Mouse (Mus musculus) layer of hippocampus, postnatal 36 days (tissue): ENCODE results near the gene Zfp316. TPM values are rescaled to one million over a fixed set of nuclear protein-coding genes. Genes with fewer than 3 reads are reported as not detected.

Source experiments
- DNase-seq, 2 experiments: peaks; one replicate each; pipeline ENCODE4 v3.0.0; 2022
- total RNA-seq, 2 experiments: library from RNA; stranded (reverse); gene quantifications; 2 replicates each; pipeline ENCODE4 v1.2.3; 2021

Zfp316 gene
- total RNA-seq, 2 experiments from 2014 or later = 21.4 to 22.3 TPM

DNA sequence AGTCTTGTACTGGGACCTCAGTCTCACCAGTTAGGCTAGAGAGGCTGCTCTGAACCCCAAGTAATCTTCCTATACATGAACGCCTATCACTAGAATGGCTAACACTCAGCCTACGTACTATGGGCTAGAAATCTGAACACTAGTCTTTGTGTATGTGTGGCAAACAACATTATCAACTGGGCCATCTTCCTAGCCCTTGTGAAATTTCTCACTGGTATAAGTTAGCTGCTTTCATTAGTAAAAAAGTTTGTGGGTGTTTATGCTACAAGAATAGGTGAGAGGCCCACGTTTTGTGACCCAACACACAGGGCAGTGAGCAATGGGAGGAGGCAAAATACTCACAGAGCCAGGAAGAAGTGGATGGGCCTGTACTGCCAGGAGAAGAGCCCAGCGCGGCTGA, 48.8 kb downstream of the Zfp316 start:
- DNase-seq = no peak

DNA sequence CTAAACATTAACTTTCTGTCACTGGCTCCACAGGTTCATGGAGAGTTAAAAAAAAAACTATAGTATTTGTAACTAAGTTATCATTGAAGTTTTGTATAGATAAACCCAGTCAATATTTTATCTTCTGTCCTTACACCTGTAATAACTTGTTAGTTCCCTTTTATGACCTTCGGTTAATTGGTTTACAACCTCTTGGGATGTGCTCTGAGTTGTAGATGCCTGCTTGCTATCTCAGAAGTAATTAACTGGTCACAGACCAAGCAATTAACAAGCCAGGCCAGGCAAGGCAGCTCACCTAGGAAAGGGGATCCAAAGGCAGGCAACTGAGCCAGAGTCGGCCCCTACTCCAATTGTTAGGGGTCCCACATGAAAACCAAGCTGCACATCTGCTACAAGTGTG, 56.0 kb downstream of the Zfp316 start:
- no peak for DNase-seq

DNA sequence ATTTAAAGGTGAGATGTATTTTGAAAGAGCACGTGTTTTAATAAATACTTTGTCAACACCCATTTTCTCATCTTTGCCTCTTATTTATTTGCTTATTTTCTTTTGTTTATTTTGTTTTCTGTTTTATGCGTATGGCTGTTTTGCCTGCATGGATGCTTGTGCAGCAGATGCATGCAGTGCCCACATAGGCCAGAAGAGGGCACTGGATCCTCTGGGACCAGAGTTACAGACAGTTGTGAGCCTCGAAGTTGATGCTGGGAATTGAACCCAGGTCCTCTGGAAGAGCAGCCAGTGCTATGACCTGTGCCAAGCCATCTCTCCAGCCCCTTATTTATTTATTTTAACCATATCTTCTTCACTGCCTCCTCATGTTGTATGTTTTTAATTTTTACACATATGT, 64.8 kb downstream of the Zfp316 start:
- DNase-seq = no peak

Other genes starting within 250 kb of the Zfp316 start
- 10 to 100 TPM; 49.3 to 51.1 TPM for gene Rnf216, start 157.0 kb downstream of the Zfp316 start, total RNA-seq
- under 1 TPM in 1 of 2 experiments, not detected in 1; 0.20 TPM for gene Olfr718-ps1, start 122.4 kb downstream of the Zfp316 start, total RNA-seq
- 10 to 100 TPM; 13.5 to 16.5 TPM for gene Rbak, start 89.2 kb downstream of the Zfp316 start, total RNA-seq
- not detected for gene Spdye4b, start 89.0 kb downstream of the Zfp316 start, total RNA-seq
- not detected for gene Spdye4a, start 43.1 kb downstream of the Zfp316 start, total RNA-seq
- 10 to 100 TPM; 33.0 to 35.7 TPM for gene Zfp12, start 34.9 kb downstream of the Zfp316 start, total RNA-seq
- 1 to 10 TPM; 4.7 to 4.8 TPM for gene Zfp853, start 23.6 kb upstream of the Zfp316 start, total RNA-seq
- gene E130309D02Rik, start 45.3 kb upstream of the Zfp316 start, total RNA-seq = 10 to 100 TPM; 25.1 to 26.1 TPM
- 10 to 100 TPM; 49.0 to 49.2 TPM for gene Zdhhc4, start 59.2 kb upstream of the Zfp316 start, total RNA-seq
- gene Grid2ip, start 87.3 kb upstream of the Zfp316 start, total RNA-seq = 1 to 10 TPM; 1.6 to 1.8 TPM
- gene Kdelr2, start 133.8 kb upstream of the Zfp316 start, total RNA-seq = 10 to 100 TPM; 32.8 to 35.9 TPM
- gene Daglb, start 194.6 kb upstream of the Zfp316 start, total RNA-seq = 10 to 100 TPM; 25.9 to 26.4 TPM